Mouse (Mus musculus): Measurements from ENCODE around the gene Gas6.

GRCm38 (mm10) chr8:13472284-13472683, 22.0 kb downstream of the Gas6 start:
- TF ChIP-seq CTCF (IDR thresholded peaks at IDR 0.05; ENCODE audit: extremely low read depth, insufficient read depth, insufficient read length, insufficient replicate concordance) (no peak), POLR2A (IDR thresholded peaks at IDR 0.05; ENCODE audit: low read depth, low read length) (no peak)

Data from spleen, adult 2 months (tissue).